Mouse (Mus musculus): Measurements from ENCODE around the gene Gatad1.

DNA sequence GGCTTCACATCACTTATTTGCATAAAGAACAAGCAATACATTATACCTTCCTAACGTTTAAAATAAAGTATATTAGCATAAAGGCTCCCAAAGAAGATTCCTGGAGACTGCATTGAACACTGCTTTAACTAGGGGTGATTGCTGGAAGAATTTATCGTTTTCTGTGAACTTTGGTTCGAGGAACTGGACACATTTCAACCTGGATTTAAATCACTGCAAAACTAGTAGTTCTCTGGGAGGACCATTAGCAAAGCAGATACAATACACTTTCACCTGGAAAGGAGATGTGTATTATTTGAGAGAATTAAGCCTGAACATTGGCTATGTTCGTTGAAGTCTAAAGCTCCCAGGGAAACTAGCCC, 8.2 kb downstream of the Gatad1 start:
- TF ChIP-seq CTCF (conservative IDR thresholded peaks at IDR 0.05; ENCODE audit: low read length) (no peak), NANOG (IDR thresholded peaks at IDR 0.05; ENCODE audit: borderline replicate concordance, low read length) (no peak), POU5F1 (IDR thresholded peaks at IDR 0.05; ENCODE audit: borderline replicate concordance, low read length) (no peak)

Measured in E14TG2a.4 (cell line).